Mouse (Mus musculus): Measurements from ENCODE around the gene Il15ra. TPM values are rescaled to one million over a fixed set of nuclear protein-coding genes. Genes with fewer than 3 reads are reported as not detected.
"Not testable (repeated sequence)": the region's sequence is repeated elsewhere in the genome, so short reads cannot be mapped to it uniquely, and the experiment has no call there.

Il15ra gene
- total RNA-seq, 2 experiments from 2014 or later = 10.3 to 11.8 TPM

GRCm38 (mm10) chr2:11710101-11710500, 5.0 kb downstream of the Il15ra start:
- H3K4me3 ChIP-seq; intact Hi-C loops (cut with DNase I); DNase-seq (ENCODE audit: extremely low spot score in 1 of 2, low spot score in 2 of 2); H3K27ac ChIP-seq: not testable (repeated sequence)
- TF ChIP-seq CTCF (IDR thresholded peaks at IDR 0.05) = peak; percentile 38

GRCm38 (mm10) chr2:11712483-11712990, 7.4 kb downstream of the Il15ra start:
- H3K27ac ChIP-seq = no peak overlapping the region
- DNase-seq (ENCODE audit: extremely low spot score in 1 of 2, low spot score in 2 of 2) = no peak
- intact Hi-C loops (cut with DNase I) = no loop called here
- no peak for TF ChIP-seq CTCF (IDR thresholded peaks at IDR 0.05)
- H3K4me3 ChIP-seq = no peak overlapping the region

GRCm38 (mm10) chr2:11713021-11713420, 7.9 kb downstream of the Il15ra start:
- intact Hi-C loops (cut with DNase I) = no loop called here
- H3K4me3 ChIP-seq = no peak overlapping the region
- no peak for DNase-seq (ENCODE audit: extremely low spot score in 1 of 2, low spot score in 2 of 2)
- no peak for TF ChIP-seq CTCF (IDR thresholded peaks at IDR 0.05)
- no peak overlapping the region for H3K27ac ChIP-seq

- TF ChIP-seq CTCF (IDR thresholded peaks at IDR 0.05) = no peak
- intact Hi-C loops (cut with DNase I) = no loop called here
- Histone ChIP-seq H3K27ac (no peak overlapping the region), H3K4me3 (no peak overlapping the region)
- no peak for DNase-seq (ENCODE audit: extremely low spot score in 1 of 2, low spot score in 2 of 2)
These were observed 9.4 kb downstream of the Il15ra start for GRCm38 (mm10) chr2:11714535-11714934.

- H3K27ac ChIP-seq = no peak overlapping the region
- intact Hi-C loops (cut with DNase I) = no loop called here
- no peak for TF ChIP-seq CTCF (IDR thresholded peaks at IDR 0.05)
- H3K4me3 ChIP-seq = no peak overlapping the region
- no peak for DNase-seq (ENCODE audit: extremely low spot score in 1 of 2, low spot score in 2 of 2)
These were observed 13.5 kb downstream of the Il15ra start for GRCm38 (mm10) chr2:11718573-11718972.

- Histone ChIP-seq H3K27ac (no peak overlapping the region), H3K4me3 (no peak overlapping the region)
- intact Hi-C loops (cut with DNase I) = no loop called here
- TF ChIP-seq CTCF (IDR thresholded peaks at IDR 0.05) = no peak
- DNase-seq (ENCODE audit: extremely low spot score in 1 of 2, low spot score in 2 of 2) = no peak
These were observed 17.5 kb downstream of the Il15ra start for GRCm38 (mm10) chr2:11722564-11722963.

- no peak for DNase-seq (ENCODE audit: extremely low spot score in 1 of 2, low spot score in 2 of 2)
- no peak for TF ChIP-seq CTCF (IDR thresholded peaks at IDR 0.05)
- intact Hi-C loops (cut with DNase I) = no loop called here
- Histone ChIP-seq H3K4me3 (no peak overlapping the region), H3K27ac (no peak overlapping the region)
These were observed 22.5 kb downstream of the Il15ra start for GRCm38 (mm10) chr2:11727574-11727973.

- no peak for DNase-seq (ENCODE audit: extremely low spot score in 1 of 2, low spot score in 2 of 2)
- Histone ChIP-seq H3K4me3 (no peak overlapping the region), H3K27ac (no peak overlapping the region)
- intact Hi-C loops (cut with DNase I) = no loop called here
- no peak for TF ChIP-seq CTCF (IDR thresholded peaks at IDR 0.05)
These were observed 24.0 kb downstream of the Il15ra start for GRCm38 (mm10) chr2:11729091-11729490.

GRCm38 (mm10) chr2:11732978-11733377, 27.9 kb downstream of the Il15ra start:
- no peak for DNase-seq (ENCODE audit: extremely low spot score in 1 of 2, low spot score in 2 of 2)
- Histone ChIP-seq H3K27ac (no peak overlapping the region), H3K4me3 (no peak overlapping the region)
- TF ChIP-seq CTCF (IDR thresholded peaks at IDR 0.05) = no peak
- intact Hi-C loops (cut with DNase I) = no loop called here

GRCm38 (mm10) chr2:11735853-11736252, 30.8 kb downstream of the Il15ra start:
- DNase-seq (ENCODE audit: extremely low spot score in 1 of 2, low spot score in 2 of 2) = no peak

GRCm38 (mm10) chr2:11738794-11739193, 33.7 kb downstream of the Il15ra start:
- Histone ChIP-seq H3K27ac (no peak overlapping the region), H3K4me3 (no peak overlapping the region)
- no peak for DNase-seq (ENCODE audit: extremely low spot score in 1 of 2, low spot score in 2 of 2)
- TF ChIP-seq CTCF (IDR thresholded peaks at IDR 0.05) = no peak
- intact Hi-C loops (cut with DNase I) = no loop called here

More at GRCm38 (mm10) chr2:11735853-11736252, 30.8 kb downstream of the Il15ra start:
- TF ChIP-seq CTCF (IDR thresholded peaks at IDR 0.05) = no peak
- H3K4me3 ChIP-seq = no peak overlapping the region
- intact Hi-C loops (cut with DNase I) = no loop called here
- no peak overlapping the region for H3K27ac ChIP-seq

GRCm38 (mm10) chr2:11739516-11740051, 34.5 kb downstream of the Il15ra start:
- no peak for TF ChIP-seq CTCF (IDR thresholded peaks at IDR 0.05)
- Histone ChIP-seq H3K4me3 (no peak overlapping the region), H3K27ac (no peak overlapping the region)
- no peak for DNase-seq (ENCODE audit: extremely low spot score in 1 of 2, low spot score in 2 of 2)
- intact Hi-C loops (cut with DNase I) = no loop called here

GRCm38 (mm10) chr2:11762541-11762940, 57.5 kb downstream of the Il15ra start:
- no peak overlapping the region for H3K4me3 ChIP-seq
- no peak for TF ChIP-seq CTCF (IDR thresholded peaks at IDR 0.05)
- no peak for DNase-seq (ENCODE audit: extremely low spot score in 1 of 2, low spot score in 2 of 2)
- intact Hi-C loops (cut with DNase I) = no loop called here
- H3K27ac ChIP-seq = no peak overlapping the region

Data from left cerebral cortex, adult 2 months (tissue).